Mouse (Mus musculus): ENCODE measurements around the gene Nfx1.

GRCm38 (mm10) chr4:41073008-41073817 is 102.5 kb downstream of the Nfx1 start:
- no peak for TF ChIP-seq CTCF (IDR thresholded peaks at IDR 0.05; ENCODE audit: borderline replicate concordance, extremely low read depth, insufficient read depth, insufficient read length)
- no peak for TF ChIP-seq POLR2A (IDR thresholded peaks at IDR 0.05; ENCODE audit: borderline replicate concordance, extremely low read depth, insufficient read depth, insufficient read length, poor library complexity, severe bottlenecking)

Data from brain, embryonic 14.5 days (tissue).